Mouse (Mus musculus) v-Abl transformed pro-B cells (cell line): ENCODE measurements around the gene Ifna7.
"Not testable (repeated sequence)": the region's sequence is repeated elsewhere in the genome, so short reads cannot be mapped to it uniquely, and the experiment has no call there.

ENCODE experiments used
- in situ Hi-C, 2 experiments: fragments of 400-800 bp; cut with MboI; formaldehyde crosslinking; loops; one replicate each; pipeline ENCODE4 v1.15.1; 2025; ENCODE audit not compliant: unreplicated experiment in 2 of 2

The Ifna7 gene

DNA sequence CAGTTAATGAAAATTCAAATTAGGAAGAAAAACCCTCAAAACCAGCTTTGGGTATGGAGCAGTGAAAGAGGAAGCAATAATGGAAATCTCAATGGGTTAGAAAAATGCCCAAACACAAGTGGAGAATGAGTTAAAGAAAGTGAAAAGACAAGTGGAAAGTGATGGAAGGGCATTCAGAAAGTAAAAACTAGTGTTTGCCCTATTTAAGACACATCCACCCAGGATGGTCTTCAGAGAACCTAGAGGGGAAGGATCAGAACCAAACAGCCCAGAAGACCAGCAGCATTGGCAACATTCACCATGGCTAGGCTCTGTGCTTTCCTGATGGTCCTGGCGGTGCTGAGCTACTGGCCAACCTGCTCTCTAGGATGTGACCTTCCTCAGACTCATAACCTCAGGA, 19.2 kb downstream of the Ifna7 start, which contains the start of gene Ifna5:
Gene Ifna5, plus strand, starts transcription at position 301 of the 400 bp plus-strand sequence.
- in situ Hi-C loops: not testable (repeated sequence)

DNA sequence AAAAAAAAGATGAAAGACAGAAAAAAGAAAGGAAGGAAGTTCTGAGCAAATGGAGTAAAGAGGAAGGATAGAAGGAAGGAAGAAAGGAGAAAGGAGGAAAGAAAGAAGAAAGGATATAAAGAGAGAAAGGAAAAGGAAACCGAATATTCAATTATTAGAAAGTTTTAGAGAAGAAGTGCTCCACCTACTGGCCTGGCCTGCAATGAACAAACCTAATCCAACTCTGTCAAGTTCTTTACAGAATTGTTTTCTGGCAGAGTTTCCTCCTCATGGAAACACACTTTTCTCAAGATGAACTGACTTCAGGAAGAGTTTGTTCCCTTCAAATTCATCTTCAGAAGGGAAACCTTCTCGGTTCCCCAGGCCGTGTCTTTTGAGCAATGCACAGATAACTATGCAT, 22.8 kb downstream of the Ifna7 start:
- in situ Hi-C loops: no loop called here

DNA sequence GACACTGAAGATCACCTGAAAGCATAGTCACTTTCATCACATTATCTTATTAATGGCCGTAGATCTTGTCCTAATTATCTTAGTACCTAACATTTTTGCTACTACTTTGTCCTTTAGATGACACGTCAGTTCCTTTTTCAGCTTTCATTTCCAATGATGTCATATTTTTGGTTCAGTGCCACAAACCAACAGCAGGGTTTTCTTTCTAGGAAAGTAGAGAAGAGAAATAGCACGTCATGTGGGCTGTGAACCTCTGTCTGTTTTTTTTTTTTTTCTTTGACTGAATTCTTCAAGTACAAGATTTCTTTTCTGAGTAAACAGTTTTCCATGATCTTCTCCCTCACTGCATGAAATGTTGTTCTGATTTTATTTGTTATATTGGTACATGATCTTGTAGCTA, 24.0 kb downstream of the Ifna7 start:
- in situ Hi-C loops: no loop called here

DNA sequence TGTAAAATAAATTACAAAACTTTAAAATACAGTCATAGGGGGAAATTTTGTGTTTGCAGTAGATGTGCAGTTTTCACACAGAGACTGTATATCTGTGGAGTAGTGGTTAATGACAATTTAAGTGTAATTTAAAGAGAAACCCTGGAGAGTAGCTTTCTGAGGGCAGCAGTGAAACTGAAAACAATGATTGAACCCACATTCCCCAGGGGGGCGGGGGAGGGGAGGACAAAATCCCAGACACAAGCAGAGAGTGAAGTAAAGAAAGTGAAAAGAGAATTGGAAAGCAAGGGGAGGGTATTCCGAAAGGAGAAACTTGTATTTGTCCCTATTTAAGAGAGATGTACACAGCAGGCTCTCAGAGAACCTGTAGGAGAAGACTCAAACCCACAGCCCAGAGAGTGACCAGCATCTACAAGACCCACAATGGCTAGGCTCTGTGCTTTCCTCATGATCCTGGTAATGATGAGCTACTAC, 25.4 kb downstream of the Ifna7 start, which contains the start of gene Ifna4:
Gene Ifna4, plus strand, starts transcription at position 424 of the 474 bp plus-strand sequence.
- in situ Hi-C loops: no loop called here

DNA sequence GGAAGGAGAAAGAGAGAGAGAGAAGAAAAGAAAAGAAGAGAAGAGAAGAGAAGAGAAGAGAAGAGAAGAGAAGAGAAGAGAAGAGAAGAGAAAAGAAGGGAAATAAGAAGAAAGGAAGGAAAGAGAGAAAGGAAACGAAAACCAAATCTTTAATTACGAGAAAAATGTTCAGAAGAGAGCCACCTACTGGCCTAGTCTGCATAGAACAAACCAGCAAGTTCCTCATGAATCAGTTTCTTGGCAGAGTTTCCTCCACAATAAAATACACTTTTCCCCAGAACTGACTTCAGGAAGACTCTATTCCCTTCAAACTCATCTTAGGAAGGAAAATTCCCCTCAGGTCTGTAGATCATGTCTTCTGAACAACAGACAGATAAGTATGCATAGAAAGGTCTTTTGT, 29.3 kb downstream of the Ifna7 start:
- in situ Hi-C loops: no loop called here

DNA sequence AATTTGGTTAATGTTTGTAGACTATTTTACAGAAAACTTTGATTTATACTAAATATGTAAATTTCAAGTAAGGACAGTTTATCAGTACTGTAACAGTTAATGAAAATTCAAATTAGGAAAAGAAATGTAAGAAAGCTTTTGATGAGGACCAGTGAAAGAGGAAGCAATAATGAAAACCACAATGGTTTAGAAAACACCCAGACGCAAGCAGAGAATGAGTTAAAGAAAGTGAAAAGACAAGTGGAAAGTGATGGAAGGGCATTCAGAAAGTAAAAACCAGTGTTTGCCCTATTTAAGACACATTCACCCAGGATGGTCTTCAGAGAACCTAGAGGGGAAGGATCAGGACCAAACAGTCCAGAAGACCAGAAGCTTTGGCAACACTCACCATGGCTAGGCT, 33.7 kb downstream of the Ifna7 start, which contains the start of gene Ifna1:
Gene Ifna1, plus strand, starts transcription at position 390 of the 400 bp plus-strand sequence.
- in situ Hi-C loops: loop anchor here in 1 of 2 experiments (25.0 kb wide), 1 partner anchor 438 kb away; the partner anchor contains the start of gene Cdkn2a

DNA sequence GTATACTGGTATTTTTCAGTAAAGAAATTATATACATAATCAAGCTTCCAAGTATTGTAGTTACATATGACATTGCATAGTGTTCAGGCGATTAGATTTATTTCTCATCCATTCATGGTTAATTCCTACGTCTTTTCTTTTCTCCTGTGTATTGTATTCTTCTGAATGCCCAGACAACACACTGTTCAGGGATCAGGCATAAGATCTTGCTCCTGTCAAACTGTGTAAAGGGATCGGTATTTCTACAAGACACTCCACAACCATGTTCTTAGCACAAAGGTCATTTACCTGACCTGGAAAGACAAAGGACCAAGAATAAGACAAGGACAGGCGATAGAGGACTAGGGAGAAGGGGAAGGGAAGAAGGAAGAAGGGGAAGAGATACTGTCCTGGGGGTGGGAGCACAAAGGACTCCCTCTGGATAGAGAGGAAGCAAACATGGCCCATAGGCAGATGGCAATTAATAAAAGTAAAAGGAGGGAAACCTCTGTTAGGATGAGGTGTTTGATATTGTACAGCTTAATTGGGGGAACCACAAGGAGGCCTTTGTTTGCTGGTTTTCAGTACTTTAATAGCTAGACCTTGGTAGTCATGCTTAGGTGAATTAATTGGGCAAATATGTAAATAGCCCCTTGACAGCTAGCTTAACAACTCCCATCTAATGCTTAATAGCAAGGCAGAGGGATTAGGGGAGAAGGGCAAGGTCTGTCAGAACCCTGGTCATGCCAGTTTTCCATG, 35.2 kb downstream of the Ifna7 start:
- in situ Hi-C loops: loop anchor here in 1 of 2 experiments (25.0 kb wide), 1 partner anchor 436 kb away; the partner anchor contains the start of gene Cdkn2a

DNA sequence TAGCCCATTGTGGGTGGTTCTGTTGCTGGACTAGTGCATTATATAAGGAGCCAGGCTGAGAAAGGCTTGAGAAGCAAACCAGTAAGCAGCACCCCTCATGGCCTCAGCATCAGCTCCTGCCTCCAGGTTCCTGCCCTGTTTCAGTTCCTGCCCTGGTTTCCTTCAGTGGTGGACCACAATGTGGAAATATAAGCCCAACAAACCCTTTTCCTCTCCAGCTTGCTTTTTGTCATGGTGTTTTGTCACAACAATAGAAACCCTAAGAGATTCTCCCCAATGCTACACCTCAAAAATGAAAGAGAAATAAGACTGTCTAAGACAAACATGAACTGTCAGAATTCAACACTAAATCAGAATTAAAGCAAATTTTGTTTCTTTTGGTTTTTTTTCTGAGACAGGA, 43.2 kb downstream of the Ifna7 start:
- in situ Hi-C loops: loop anchor here in 1 of 2 experiments (25.0 kb wide), 1 partner anchor 428 kb away; the partner anchor contains the start of gene Cdkn2a

DNA sequence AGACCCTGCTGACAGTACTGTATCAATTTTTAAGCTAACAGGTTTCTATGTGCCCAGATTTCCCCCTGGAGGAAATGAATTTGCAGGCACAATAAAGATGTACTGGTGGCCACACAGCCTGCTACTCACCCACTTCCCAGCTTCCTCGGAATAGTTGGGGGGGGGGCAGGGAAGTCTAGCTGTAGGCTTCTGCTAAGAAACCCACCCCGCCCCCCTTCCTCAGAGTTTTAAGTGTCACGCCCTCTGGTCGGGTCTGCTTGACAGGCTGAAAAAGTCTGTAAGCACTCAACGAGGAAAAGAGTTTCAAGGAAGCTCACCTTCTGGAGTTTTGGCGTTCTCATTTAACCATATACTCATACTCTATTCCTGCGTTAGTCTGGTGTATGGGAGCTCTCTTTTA, 47.3 kb downstream of the Ifna7 start:
- in situ Hi-C loops: loop anchor here (10.0 to 25.0 kb wide), 2 partner anchors 159 to 424 kb away; partner anchors contain the start of gene Cdkn2a (in 1 of the 2)

DNA sequence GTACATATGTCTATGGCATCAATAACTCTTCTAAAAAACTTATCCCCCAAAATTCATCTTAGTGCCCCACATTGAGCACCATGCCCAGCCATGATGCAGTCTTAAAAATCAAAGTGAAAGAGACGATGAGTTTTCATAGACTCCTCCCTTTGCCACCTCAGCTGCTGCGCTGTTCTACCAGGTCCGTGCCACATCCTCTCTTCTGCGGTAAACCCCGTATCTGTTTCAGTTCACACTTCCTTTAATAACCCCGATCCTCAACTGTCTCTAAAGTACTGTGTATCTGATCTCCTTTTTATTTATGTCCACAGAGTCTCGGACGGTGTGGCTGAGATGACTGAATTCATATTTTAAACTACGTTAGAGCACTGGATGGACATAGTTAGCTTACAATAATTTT, 48.6 kb downstream of the Ifna7 start:
- in situ Hi-C loops: loop anchor here (10.0 to 25.0 kb wide), 2 partner anchors 160 to 423 kb away; partner anchors contain the start of gene Cdkn2a (in 1 of the 2)

DNA sequence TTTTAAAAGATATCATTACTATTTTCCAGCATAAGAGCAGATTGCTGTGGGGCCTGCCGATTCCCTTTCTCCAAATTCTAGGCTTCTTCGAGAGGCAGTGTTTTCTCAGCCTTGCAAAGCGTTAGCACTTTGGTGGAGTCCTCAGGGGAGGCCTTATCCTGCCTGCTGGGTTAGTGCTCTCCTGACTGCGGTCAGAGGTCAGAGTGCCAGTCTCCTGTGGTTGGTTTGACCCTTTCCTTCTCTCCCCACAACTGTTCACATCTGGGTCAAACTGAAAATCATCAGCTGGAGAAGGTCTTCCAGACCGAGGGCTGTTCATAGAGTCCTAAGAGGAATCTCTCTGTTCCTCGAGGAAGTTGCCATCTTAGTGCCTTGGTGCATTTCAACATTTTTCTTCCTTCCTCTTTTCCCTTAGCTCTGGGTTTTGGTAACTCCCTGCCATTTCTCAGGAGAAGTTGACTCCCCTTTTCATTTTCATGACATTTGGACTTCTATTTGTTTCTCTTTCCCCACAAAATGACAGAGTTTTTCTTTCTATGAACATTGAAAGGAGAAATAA, 49.1 kb downstream of the Ifna7 start:
- in situ Hi-C loops: loop anchor here (10.0 to 25.0 kb wide), 2 partner anchors 160 to 422 kb away; partner anchors contain the start of gene Cdkn2a (in 1 of the 2)
